Mouse (Mus musculus): ENCODE results near the gene Tas2r106. TPM values are rescaled to one million over a fixed set of nuclear protein-coding genes. Genes with fewer than 3 reads are reported as not detected.

Tas2r106 gene
- polyA plus RNA-seq, 1 experiment from 2014 or later = not detected

DNA sequence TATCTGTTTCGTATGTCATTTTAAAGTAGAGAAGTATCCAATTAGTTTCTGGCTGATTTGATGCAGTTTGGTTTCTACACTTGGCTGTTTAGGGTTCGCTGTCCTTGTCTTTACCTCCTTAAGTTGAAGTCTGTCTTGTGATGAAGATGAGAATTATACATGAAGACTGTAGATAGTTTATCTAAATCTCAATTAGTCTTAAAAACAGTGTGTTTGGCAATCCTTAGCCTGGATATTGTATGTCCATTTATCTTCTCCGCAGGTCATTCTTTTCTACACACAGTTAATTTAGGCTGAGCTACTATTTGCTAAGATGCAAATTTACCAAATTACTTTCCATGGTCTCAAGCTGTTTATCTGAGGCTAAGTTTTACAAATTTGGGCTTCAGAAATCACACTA is 47.9 kb downstream of the Tas2r106 start, which contains the start of gene Tas2r130:
Tas2r130 (minus strand) TSS at position 101 of the 400 bp plus-strand sequence.
- no peak within 1 kb of the TSS for H3K4me2 ChIP-seq (replicated peaks; ENCODE audit: low read depth)
- H3K9me3 ChIP-seq (ENCODE audit: control insufficient read depth) = no peaks in the 10 kb centered on the region
- no peak within 1 kb of the TSS for H3K4me3 ChIP-seq (ENCODE audit: low read depth, low read length)
- no peak for TF ChIP-seq CTCF (IDR thresholded peaks at IDR 0.05; ENCODE audit: low read depth)
- WGBS = 83% methylated on average over 3 of the region's 3 CpGs
- H3K4me1 ChIP-seq (replicated peaks; ENCODE audit: control insufficient read depth, insufficient read depth, low read length) = no peaks in the 10 kb centered on the region
- H3K36me3 ChIP-seq (ENCODE audit: control insufficient read depth, insufficient read depth) = no peaks in the 10 kb centered on the region
- H3K27me3 ChIP-seq (replicated peaks; ENCODE audit: control insufficient read depth, insufficient read depth, low read length) = no peaks in the 10 kb centered on the region
- no peak for ATAC-seq
- H3K27ac ChIP-seq (ENCODE audit: low read depth, low read length) = no peak within 1 kb of the TSS
- H3K9ac ChIP-seq (ENCODE audit: low read depth, low read length) = no peak within 1 kb of the TSS

Other genes starting within 250 kb of the Tas2r106 start
- gene 5430401F13Rik, start 192.5 kb downstream of the Tas2r106 start, polyA plus RNA-seq (2015; fragmentation: Nextera tagmentation; extraction: Ambion mirVana) = not detected in 2 replicates
- gene Gm6619, start 192.5 kb downstream of the Tas2r106 start, polyA plus RNA-seq (2015; fragmentation: Nextera tagmentation; extraction: Ambion mirVana) = not detected in 2 replicates
- gene Tas2r130, start 48.0 kb downstream of the Tas2r106 start, polyA plus RNA-seq (2015; fragmentation: Nextera tagmentation; extraction: Ambion mirVana) = not detected in 2 replicates
- not detected in 2 replicates for gene Tas2r107, start 18.7 kb downstream of the Tas2r106 start, polyA plus RNA-seq (2015; fragmentation: Nextera tagmentation; extraction: Ambion mirVana)
- not detected in 2 replicates for gene Tas2r104, start 6.9 kb upstream of the Tas2r106 start, polyA plus RNA-seq (2015; fragmentation: Nextera tagmentation; extraction: Ambion mirVana)
- gene Tas2r105, start 8.6 kb upstream of the Tas2r106 start, polyA plus RNA-seq (2015; fragmentation: Nextera tagmentation; extraction: Ambion mirVana) = not detected in 2 replicates
- gene Tas2r114, start 11.2 kb upstream of the Tas2r106 start, polyA plus RNA-seq (2015; fragmentation: Nextera tagmentation; extraction: Ambion mirVana) = not detected in 2 replicates

Data from intestine, postnatal 0 days (tissue).